Mouse (Mus musculus) G1E (cell line): Measurements from ENCODE around the gene Utp3.

Source experiments
- CTCF ChIP-seq: IDR thresholded peaks from 2 replicates; pipeline ENCODE4 v1.5.1; 2012; ENCODE audit warnings: low read depth, low read length, inconsistent platforms, mixed read lengths
- GATA1 ChIP-seq: IDR thresholded peaks from 2 replicates; pipeline ENCODE4 v1.6.1; 2012; ENCODE audit warnings: borderline replicate concordance, low read length, inconsistent platforms, mixed read lengths
- GATA2 ChIP-seq: IDR thresholded peaks from 2 replicates; pipeline ENCODE4 v1.6.1; 2012; ENCODE audit warnings: low read depth, low read length, inconsistent platforms, borderline replicate concordance
- POLR2AphosphoS5 ChIP-seq: IDR thresholded peaks from 2 replicates; pipeline ENCODE4 v1.6.1; 2012; ENCODE audit warnings: low read depth, low read length, inconsistent platforms; ENCODE audit not compliant: insufficient replicate concordance
- TAL1 ChIP-seq: conservative IDR thresholded peaks from 2 replicates; pipeline ENCODE4 v1.6.1; 2012; ENCODE audit warnings: low read depth, low read length, inconsistent platforms, mixed read lengths

DNA sequence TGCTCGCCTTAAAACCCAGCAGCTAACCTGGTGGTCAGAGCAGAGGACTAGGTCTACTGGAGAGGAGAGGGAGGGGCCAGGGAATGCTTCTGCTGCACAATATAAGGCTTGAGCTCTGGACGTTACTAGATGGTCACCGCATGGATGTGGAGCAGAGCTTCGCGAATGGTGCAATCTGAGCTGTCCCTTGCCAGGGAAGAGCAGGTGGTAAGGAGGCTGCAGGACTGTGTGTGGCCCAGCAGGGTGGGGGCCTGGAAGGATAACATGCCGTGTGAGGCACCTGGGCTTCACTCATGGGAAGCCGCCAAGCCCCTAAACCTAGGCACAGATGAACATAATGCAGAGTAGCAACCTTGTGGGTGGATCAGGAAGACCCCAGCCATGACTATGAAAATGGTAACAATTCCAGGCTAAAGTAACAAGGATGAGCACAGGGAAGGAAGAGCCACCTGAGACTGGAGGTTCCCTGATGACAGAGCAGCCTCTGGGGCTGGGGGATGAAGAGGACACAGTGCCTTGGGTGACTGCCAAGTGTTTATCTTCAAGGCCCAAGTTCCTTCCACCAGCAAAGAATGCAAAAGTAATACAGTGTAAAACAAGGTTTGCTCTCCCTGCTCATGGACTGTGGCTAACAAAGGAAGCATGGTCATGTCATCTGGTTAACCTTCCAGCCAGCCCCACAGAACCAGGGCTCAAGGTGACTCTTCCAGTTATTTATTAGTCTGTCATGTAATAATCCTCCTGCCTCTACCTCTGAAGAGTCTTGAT, 32.3 kb downstream of the Utp3 start:
- no peak for TF ChIP-seq CTCF
- no peak for TF ChIP-seq GATA1
- no peak for TF ChIP-seq POLR2AphosphoS5
- no peak for TF ChIP-seq TAL1
- no peak for TF ChIP-seq GATA2
